Mouse (Mus musculus) kidney, embryonic 15.5 days (tissue): ENCODE results near the gene Slc9a3r2. TPM values are rescaled to one million over a fixed set of nuclear protein-coding genes. Genes with fewer than 3 reads are reported as not detected.
A peak's percentile ranks its signal among the peaks of the same experiment; 100 is the strongest.

Experiments
- ATAC-seq: fragments of 200-750 bp; cut with Nextera tagmentation; replicated peaks from 2 replicates; pipeline ENCODE4 v1.8.0; 2017; ENCODE audit warnings: moderate TSS enrichment; ENCODE audit not compliant: low FRiP score
- H3K27ac ChIP-seq: fragments of 300-500 bp; sonication (generic); 2 replicates; pipeline ENCODE4 v1.5.1; 2015; ENCODE audit warnings: mild to moderate bottlenecking, inconsistent platforms
- H3K27me3 ChIP-seq: fragments of 300-500 bp; sonication (generic); 2 replicates; pipeline ENCODE4 v1.6.1; 2015; ENCODE audit warnings: inconsistent platforms
- H3K36me3 ChIP-seq: fragments of 300-500 bp; sonication (generic); 2 replicates; pipeline ENCODE4 v1.6.1; 2015; ENCODE audit warnings: inconsistent platforms
- H3K4me1 ChIP-seq: fragments of 300-500 bp; sonication (generic); 2 replicates; pipeline ENCODE4 v1.6.1; 2015; ENCODE audit warnings: inconsistent platforms
- H3K4me2 ChIP-seq: fragments of 300-500 bp; sonication (generic); 2 replicates; pipeline ENCODE4 v1.6.1; 2015; ENCODE audit warnings: moderate library complexity, mild to moderate bottlenecking, inconsistent platforms
- H3K4me3 ChIP-seq: fragments of 300-500 bp; sonication (generic); replicated peaks from 2 replicates; pipeline ENCODE4 v1.5.1; 2015; ENCODE audit warnings: mild to moderate bottlenecking, inconsistent platforms
- H3K9ac ChIP-seq: fragments of 300-500 bp; sonication (generic); 2 replicates; pipeline ENCODE4 v1.6.1; 2015; ENCODE audit warnings: mild to moderate bottlenecking, inconsistent platforms
- H3K9me3 ChIP-seq: fragments of 300-500 bp; sonication (generic); replicated peaks from 2 replicates; pipeline ENCODE4 v1.6.1; 2016; ENCODE audit warnings: inconsistent platforms
- WGBS: fragments of 180-500 bp; shearing (Covaris S2); methylation state at CpG from one replicate; pipeline ENCODE4 v1.1.7; 2015; ENCODE audit warnings: mixed read lengths; 5-methylcytosine and 5-hydroxymethylcytosine counted together
- polyA plus RNA-seq: library from polyadenylated mRNA; unstranded; fragments of >200 nt; fragmentation: Nextera tagmentation; extraction: Ambion mirVana; gene quantifications from 2 replicates; pipeline ENCODE4 v1.2.1, GENCODE M21; 2015

Slc9a3r2 gene
- polyA plus RNA-seq, 1 experiment from 2014 or later, result 106 TPM

DNA sequence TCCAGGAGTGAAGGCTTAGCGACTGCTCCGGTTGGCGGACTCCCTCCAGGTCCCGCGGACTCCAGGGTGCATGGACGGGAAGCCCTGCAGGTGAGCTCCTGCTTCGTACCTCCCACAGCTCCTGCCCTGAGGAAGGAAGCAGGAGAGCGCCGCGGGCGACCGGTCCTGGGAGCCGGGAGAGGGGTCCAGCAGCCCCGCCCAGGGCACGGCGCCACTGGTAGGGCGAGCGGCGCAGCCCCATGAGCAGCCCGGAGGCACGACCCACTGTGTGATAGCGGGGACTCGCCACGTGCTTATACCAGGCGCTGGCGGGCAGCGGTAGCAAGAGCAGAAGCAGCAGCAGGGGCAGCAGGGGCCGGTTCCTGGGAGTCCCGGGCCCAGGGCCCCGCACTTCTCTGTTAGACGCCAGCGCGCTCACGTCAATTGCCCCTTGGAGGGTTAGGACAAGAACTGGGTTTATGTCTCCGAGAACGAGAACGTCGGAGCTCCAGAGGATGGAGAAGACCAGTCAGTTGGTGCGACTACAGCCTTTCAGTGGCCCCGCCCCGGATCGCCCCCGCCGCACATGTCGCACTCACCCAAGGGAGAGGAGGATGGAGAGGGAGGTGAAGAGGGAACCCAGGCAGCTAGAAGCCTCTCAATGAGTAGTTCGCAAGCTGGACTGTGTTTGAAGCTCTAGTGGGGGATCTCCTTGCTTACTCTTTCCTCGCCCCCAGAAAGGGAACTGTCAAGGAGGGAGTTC lies 8.1 kb upstream of the Slc9a3r2 start, which contains the start of gene Npw:
TSS of gene Npw (minus strand) at position 441 of the 742 bp plus-strand sequence.
- peak within 1 kb of the TSS; percentile 89 for H3K4me2 ChIP-seq

DNA sequence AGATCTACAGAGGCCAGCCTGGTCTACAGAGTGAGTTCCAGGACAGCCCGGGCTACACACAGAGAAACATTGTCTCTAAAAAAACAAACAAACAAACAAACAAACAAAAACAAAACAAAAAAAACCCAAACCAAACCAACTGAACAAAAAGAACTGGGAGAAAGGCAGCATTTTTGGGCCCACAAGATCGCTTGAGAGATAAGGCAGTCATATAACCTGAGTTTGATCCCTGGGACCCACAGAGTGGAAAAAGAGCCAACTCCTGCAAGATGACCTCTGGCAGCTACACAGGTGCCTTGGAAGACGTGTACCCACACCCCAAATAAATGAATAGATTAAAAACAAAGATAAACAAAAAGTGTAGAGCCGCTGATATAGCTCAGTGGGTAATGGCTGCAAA lies 4.8 kb upstream of the Slc9a3r2 start:
- peaks cover 28% of the 10 kb centered on the region for H3K4me1 ChIP-seq
- no peaks in the 10 kb centered on the region for H3K9me3 ChIP-seq
- no peak overlapping the region for H3K4me2 ChIP-seq
- no peak for ATAC-seq
- WGBS, result 67% methylated on average over 4 of the region's 4 CpGs
- no peak overlapping the region for H3K9ac ChIP-seq
- H3K36me3 ChIP-seq, result no peaks in the 10 kb centered on the region
- no peak overlapping the region for H3K4me3 ChIP-seq
- H3K27ac ChIP-seq, result no peak overlapping the region
- peaks cover 52% of the 10 kb centered on the region for H3K27me3 ChIP-seq

More for the DNA sequence above, 8.1 kb upstream of the Slc9a3r2 start, which contains the start of gene Npw:
- Histone ChIP-seq H3K36me3 (no peaks in the 10 kb centered on the region), H3K27me3 (peaks cover 49% of the 10 kb centered on the region), H3K9ac (peak within 1 kb of the TSS; percentile 42), H3K4me1 (peaks cover 19% of the 10 kb centered on the region), H3K9me3 (no peaks in the 10 kb centered on the region), H3K27ac (no peak within 1 kb of the TSS), H3K4me3 (peak within 1 kb of the TSS; percentile 46)
- ATAC-seq, result peak; percentile 60; the same call in 1 of the 2 replicates
- WGBS, result 2% methylated on average over 47 of the region's 47 CpGs

DNA sequence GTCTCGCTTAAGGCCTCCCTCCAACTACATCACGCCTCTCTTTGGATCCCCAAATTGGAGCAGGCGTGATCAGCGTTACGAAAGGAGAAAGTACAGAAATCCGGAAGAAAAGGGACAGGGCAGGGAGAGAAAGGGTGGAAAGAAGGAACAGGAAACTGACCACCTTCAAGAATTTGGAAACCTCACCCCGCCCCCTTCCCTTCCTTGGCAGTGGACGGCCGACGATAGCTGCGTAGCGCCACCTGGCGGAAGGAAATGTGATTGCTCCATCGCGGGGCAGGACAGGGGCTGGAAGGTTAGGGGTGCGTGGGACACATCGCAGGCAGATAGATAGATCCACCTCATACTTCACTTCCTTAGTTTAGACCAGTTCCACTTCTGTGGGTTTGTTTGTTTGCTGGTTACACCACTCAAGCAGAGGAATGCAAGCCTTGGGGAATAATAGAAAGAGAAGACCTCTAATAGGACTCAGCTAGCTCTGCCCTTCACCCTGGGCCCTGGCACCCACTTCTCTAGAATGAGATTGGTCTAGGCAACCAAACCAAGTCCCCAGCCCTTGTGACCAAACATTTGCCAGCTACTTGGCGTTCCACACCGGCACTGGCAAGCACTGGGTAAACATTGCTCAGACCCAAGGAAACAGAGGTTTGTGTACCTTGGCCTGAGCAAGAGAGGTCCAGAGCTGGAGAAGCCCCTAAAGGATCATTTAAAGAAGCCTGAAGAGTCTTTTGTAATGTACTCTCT lies 4.0 kb upstream of the Slc9a3r2 start:
- H3K27me3 ChIP-seq, result peaks cover 43% of the 10 kb centered on the region
- peak overlapping the region; percentile 25; the same call in 1 of the 2 replicates for H3K9ac ChIP-seq
- peak overlapping the region; percentile 67 for H3K4me2 ChIP-seq
- peaks cover 36% of the 10 kb centered on the region for H3K4me1 ChIP-seq
- H3K9me3 ChIP-seq, result no peaks in the 10 kb centered on the region
- ATAC-seq, result 0 out of 2 replicates have a peak, but pooled peaks have one; percentile 15
- 5% methylated on average over 19 of the region's 19 CpGs for WGBS
- H3K36me3 ChIP-seq, result no peaks in the 10 kb centered on the region
- H3K27ac ChIP-seq, result no peak overlapping the region
- H3K4me3 ChIP-seq, result peak overlapping the region; percentile 38

DNA sequence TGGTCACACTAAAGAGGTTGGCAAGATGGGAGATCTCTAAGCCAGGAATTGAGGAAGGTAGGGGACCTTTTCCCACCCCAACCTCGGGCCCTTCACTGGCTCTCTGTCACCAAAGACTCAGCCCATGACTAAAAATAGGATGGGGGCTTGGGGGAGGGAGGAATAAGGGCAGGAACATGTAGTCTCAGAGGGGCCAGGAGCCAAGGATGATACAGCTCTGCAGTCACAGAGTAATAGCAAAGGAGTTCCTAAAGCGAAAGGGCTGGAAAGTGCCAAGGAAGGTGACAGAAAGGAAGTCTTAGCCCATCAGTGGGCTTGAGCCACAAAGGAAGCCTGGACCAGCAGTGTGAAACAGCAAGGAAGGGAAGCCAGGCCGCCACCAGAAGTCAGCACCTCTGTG lies 1.7 kb upstream of the Slc9a3r2 start:
- no peak overlapping the region for H3K4me3 ChIP-seq
- 65% methylated on average over 3 of the region's 3 CpGs for WGBS
- H3K27me3 ChIP-seq, result peaks cover 20% of the 10 kb centered on the region
- no peak overlapping the region for H3K27ac ChIP-seq
- peaks cover 36% of the 10 kb centered on the region for H3K4me1 ChIP-seq
- no peaks in the 10 kb centered on the region for H3K36me3 ChIP-seq
- no peak overlapping the region for H3K4me2 ChIP-seq
- H3K9me3 ChIP-seq, result no peaks in the 10 kb centered on the region
- ATAC-seq, result no peak
- H3K9ac ChIP-seq, result 0 out of 2 replicates have a peak overlapping the region, but pooled peaks have one; percentile 3

DNA sequence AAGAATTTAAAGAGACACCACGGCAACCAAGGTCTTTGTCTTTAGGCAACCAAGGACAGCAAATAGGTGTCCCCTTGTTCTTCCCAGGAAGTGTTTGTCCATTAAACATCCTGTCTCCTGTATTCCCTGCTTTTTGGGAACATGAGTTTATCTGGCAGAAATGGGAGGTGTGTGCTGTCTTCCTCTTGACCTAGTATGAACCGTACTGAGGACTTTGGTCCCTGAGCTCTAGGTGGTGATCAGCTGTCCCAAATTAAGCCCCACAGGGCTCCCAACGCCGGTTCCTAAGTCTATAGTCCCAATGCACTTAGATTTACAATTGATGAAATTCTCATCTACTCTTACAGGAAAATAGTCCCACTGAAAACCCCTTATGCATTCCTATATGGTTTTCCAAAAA lies 639 bp upstream of the Slc9a3r2 start:
- no peak for ATAC-seq
- no peak overlapping the region; the same call in 1 of the 2 replicates for H3K4me3 ChIP-seq
- peaks cover 38% of the 10 kb centered on the region for H3K4me1 ChIP-seq
- 0 out of 2 replicates have a peak overlapping the region, but pooled peaks have one; percentile 84 for H3K27ac ChIP-seq
- H3K9ac ChIP-seq, result no peak overlapping the region
- WGBS, result 78% methylated on average over 4 of the region's 4 CpGs
- no peaks in the 10 kb centered on the region for H3K36me3 ChIP-seq
- H3K27me3 ChIP-seq, result peaks cover 12% of the 10 kb centered on the region
- peak overlapping the region; percentile 99 for H3K4me2 ChIP-seq
- H3K9me3 ChIP-seq, result no peaks in the 10 kb centered on the region

DNA sequence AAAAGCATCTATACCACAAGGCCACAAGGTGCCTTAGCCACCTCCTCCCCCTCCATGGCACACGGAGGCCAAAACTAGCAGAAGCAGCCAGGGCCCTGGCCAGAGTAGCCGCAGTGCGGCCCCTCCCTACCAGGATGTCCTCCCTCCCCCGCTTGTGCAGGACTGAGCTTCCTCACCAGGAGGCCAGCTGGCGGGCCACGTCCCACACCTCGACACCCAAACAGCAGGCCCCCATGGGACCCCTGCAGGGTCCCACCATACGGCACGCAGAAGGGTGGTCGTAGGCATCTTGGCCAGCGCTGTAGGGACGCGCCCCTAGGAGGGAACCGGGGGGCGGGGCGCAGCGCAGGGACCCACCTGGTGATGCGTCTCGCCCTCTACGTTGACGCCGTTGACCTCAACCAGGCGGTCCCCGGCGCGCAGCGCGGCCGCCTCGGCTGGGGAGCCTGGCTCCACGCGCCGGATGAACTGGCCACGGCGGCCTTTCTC lies 502 bp downstream of the Slc9a3r2 start:
- Histone ChIP-seq H3K9ac (peak overlapping the region; percentile 89), H3K36me3 (no peaks in the 10 kb centered on the region), H3K27me3 (peaks cover 12% of the 10 kb centered on the region), H3K9me3 (no peaks in the 10 kb centered on the region), H3K27ac (peak overlapping the region; percentile 84), H3K4me3 (peak overlapping the region; percentile 87), H3K4me1 (peaks cover 50% of the 10 kb centered on the region), H3K4me2 (peak overlapping the region; percentile 99)
- WGBS, result under 1% methylated on average over 34 of the region's 35 CpGs
- ATAC-seq, result peak; percentile 40

DNA sequence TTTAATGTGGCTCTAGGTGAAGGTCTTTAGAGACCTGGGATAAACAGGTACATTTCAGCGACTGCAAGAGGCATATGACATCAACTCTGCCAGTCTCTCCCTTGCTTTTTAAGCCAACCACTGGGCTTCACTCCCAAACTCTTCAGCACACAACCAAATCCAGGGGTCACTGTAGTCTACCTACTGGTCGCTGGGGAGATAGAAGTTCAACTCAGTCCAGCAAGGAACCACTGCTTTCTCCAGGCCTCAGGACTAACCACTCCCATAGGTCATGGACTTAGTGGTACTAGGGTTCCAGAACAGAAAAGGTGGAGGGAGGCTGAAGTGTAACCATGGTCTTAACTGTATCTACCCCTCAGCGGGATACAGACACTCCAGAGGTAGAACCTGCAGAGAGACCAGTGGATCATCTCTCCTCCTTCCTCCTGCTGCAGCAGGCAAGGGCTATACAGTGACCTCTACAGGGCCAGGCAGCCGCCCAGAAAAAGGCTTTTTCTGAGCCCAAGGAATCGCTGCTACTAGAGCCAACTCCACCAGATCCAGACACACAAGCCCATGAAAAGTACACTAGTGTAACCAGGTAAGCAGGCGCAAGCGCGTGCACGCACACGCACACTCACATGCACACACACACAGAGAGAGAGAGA lies 1.3 kb downstream of the Slc9a3r2 start:
- peaks cover 12% of the 10 kb centered on the region for H3K27me3 ChIP-seq
- H3K27ac ChIP-seq, result peak overlapping the region; percentile 84
- 75% methylated on average over 10 of the region's 10 CpGs for WGBS
- H3K4me2 ChIP-seq, result peak overlapping the region; percentile 99
- H3K4me3 ChIP-seq, result peak overlapping the region; percentile 87
- no peaks in the 10 kb centered on the region for H3K36me3 ChIP-seq
- H3K4me1 ChIP-seq, result peaks cover 57% of the 10 kb centered on the region
- H3K9ac ChIP-seq, result peak overlapping the region; percentile 89
- ATAC-seq, result no peak
- H3K9me3 ChIP-seq, result no peaks in the 10 kb centered on the region

DNA sequence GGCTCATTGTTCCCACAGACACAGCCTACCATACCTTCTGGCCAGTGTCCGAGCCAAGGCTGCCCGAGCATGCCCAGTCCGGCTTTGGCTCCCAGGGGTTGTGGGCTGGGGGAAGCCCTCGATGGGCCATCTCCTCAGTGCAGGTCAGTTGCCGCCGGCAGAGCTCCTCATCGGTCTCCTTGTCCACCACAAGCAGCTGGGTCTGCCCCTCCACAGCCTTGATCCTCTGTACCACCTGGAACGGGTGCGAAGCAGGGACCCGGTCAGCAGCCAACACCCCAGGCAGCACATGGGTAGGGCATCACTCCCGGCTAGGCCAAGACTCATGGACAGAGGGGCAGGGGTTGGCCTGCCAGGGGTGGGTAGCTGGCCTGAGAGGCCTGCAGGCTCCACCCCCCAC lies 2.6 kb downstream of the Slc9a3r2 start:
- H3K4me3 ChIP-seq, result peak overlapping the region; percentile 87
- H3K27me3 ChIP-seq, result peaks cover 12% of the 10 kb centered on the region
- H3K9ac ChIP-seq, result 0 out of 2 replicates have a peak overlapping the region, but pooled peaks have one; percentile 6
- no peak for ATAC-seq
- H3K36me3 ChIP-seq, result peaks cover 5% of the 10 kb centered on the region; the same call in 1 of the 2 replicates
- H3K9me3 ChIP-seq, result no peaks in the 10 kb centered on the region
- WGBS, result 81% methylated on average over 11 of the region's 11 CpGs
- peaks cover 66% of the 10 kb centered on the region for H3K4me1 ChIP-seq
- H3K4me2 ChIP-seq, result peak overlapping the region; percentile 99
- peak overlapping the region; percentile 88 for H3K27ac ChIP-seq

DNA sequence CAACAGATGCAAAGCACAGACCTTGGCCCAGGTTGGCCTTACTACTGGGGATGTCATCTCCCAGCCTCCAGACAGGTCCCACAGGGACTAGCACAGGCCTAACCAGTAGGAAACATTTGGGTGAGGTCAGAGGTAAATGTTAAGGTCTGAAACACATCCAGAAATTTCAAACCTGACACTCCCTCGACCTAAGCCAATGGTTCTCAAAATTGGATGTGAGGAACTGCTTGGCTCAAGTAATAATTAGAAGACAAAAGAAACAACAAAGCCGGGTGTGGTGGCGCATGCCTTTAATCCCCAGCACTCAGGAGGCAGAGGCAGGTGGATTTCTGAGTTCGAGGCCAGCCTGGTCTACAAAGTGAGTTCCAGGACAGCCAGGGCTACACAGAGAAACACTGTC lies 3.7 kb downstream of the Slc9a3r2 start:
- peak overlapping the region; percentile 88 for H3K27ac ChIP-seq
- H3K9me3 ChIP-seq, result no peaks in the 10 kb centered on the region
- peaks cover 69% of the 10 kb centered on the region for H3K4me1 ChIP-seq
- no peak for ATAC-seq
- no peak overlapping the region for H3K9ac ChIP-seq
- WGBS, result 79% methylated on average over 4 of the region's 4 CpGs
- peaks cover 10% of the 10 kb centered on the region for H3K27me3 ChIP-seq
- no peak overlapping the region for H3K4me3 ChIP-seq
- H3K36me3 ChIP-seq, result peaks cover 15% of the 10 kb centered on the region; the same call in 1 of the 2 replicates
- peak overlapping the region; percentile 99 for H3K4me2 ChIP-seq

DNA sequence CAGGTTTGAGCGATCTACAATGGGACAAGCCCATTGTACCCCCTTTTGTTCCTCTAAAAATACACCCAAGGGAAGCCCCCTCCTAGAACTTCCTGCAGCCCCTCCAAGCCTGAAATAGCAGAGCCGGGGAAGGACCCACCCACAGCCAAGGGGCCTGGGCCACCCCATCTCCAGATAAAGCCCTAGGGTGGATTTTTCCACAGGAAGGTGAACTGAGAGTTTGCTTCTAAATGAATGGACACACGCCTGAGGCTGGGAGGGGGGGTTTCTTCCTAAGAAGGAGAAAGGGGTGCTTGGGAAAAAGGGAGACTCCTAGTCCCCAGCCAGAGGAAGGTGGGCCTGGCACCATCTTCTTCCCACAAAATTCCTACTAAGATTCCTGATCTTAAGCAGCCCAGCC lies 4.2 kb downstream of the Slc9a3r2 start:
- peak overlapping the region; percentile 88 for H3K27ac ChIP-seq
- no peaks in the 10 kb centered on the region for H3K9me3 ChIP-seq
- peaks cover 5% of the 10 kb centered on the region; the same call in 1 of the 2 replicates for H3K27me3 ChIP-seq
- no peak for ATAC-seq
- H3K9ac ChIP-seq, result no peak overlapping the region
- H3K4me2 ChIP-seq, result peak overlapping the region; percentile 43
- WGBS, result 76% methylated on average over 3 of the region's 3 CpGs
- H3K4me1 ChIP-seq, result peaks cover 70% of the 10 kb centered on the region
- H3K36me3 ChIP-seq, result peaks cover 17% of the 10 kb centered on the region
- no peak overlapping the region for H3K4me3 ChIP-seq

DNA sequence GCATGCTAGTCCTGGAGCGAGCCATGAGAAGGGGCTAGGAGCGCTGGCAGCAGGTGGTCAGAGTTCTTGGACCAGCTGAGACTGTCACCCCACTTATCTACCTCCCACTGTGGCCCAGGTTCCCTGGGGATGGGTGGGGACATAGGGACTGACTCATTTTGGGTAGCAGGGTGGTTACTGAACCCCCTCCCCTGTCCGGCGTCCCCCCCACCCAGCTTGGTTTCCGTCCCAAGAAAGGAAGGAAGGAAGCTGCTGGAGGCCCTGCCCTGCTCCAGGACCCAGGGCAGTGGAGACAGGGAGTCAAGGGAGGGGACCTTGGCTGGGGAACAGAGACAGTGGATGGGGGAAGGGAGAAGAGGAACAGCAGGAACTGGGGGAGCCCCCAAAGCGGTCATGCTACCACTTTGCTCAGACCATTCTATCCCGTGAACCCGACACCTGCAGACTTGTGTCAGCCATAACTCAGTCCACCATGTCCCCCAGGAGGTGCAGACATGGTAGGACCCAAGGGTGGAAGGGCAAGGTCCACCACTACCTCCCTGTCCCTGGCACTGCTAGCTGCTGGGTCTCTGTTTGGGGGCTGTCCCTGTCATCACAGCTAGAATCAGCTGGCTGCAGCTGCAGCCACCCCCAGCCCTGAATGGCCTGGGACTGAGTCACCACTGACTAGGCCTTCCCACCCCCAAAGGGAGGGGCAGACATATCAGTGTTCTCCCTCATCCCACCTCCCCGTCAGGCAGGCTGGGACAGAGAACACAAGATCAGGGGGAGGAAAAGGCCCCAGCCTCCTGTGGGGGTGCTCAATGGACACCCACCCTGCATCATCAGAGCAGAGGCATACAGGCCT lies 5.0 kb downstream of the Slc9a3r2 start:
- Histone ChIP-seq H3K4me1 (peaks cover 70% of the 10 kb centered on the region), H3K9me3 (no peaks in the 10 kb centered on the region), H3K27me3 (no peaks in the 10 kb centered on the region), H3K27ac (peak overlapping the region; percentile 88), H3K4me3 (peak overlapping the region; percentile 17), H3K36me3 (peaks cover 25% of the 10 kb centered on the region), H3K4me2 (peak overlapping the region; percentile 43), H3K9ac (peak overlapping the region; percentile 0; the same call in 1 of the 2 replicates)
- peak; percentile 20; the same call in 1 of the 2 replicates for ATAC-seq
- 70% methylated on average over 9 of the region's 9 CpGs for WGBS
